Mouse (Mus musculus): ENCODE results near the gene Lrba.
A peak's percentile ranks its signal among the peaks of the same experiment; 100 is the strongest.

Gene Lrba

DNA sequence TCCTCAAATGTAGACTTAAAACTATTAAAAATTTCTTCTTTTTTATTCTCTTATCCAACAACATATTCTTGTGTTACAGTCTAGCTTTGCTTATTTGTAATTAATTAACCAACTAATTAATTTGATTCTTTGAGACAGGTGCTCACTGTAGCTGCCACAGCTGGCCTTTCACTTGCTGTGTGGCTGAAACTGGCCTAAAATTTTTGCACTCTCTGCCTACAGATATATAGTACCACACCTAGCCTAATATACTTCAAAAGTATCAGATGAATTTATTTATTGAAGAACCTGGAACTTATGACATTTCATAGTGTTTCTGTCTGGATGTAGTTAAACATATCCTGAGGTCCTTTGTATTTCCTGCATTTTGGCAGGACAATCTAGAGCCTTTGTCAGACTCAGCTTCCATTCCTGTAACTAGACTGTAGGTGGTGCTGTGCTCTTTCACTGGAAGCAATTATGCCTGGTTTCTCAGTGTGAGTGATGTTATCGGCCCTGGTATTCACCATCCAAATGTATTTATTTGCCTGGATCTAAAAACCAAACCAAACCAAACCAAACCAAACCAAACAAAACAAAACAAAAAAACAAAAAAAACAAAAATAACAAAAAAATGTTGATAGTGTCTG is 43.7 kb downstream of the Lrba start:
- peak; percentile 9 for DNase-seq

GRCm38 (mm10) chr3:86275651-86276050 is 51.2 kb downstream of the Lrba start:
- no peak for DNase-seq

- no peak for DNase-seq
Observed at GRCm38 (mm10) chr3:86291326-86291725, 66.8 kb downstream of the Lrba start.

DNA sequence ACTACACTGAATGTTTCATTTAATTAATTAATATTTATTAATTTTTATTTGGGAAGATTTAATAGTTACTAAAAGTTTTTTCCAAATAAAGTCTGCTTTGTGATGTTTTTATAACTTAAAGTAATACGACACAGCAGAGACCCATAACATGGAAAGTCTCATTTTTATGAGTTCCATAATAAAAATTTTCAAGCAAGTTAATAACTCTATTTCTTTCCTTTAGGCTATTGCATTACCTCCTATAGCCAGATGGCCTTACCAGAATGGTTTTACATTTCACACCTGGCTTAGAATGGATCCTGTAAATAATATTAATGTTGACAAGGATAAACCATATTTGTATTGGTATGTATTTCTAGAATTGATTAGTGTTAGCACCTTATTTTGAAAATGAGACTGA is 70.4 kb downstream of the Lrba start:
- no peak for DNase-seq

DNA sequence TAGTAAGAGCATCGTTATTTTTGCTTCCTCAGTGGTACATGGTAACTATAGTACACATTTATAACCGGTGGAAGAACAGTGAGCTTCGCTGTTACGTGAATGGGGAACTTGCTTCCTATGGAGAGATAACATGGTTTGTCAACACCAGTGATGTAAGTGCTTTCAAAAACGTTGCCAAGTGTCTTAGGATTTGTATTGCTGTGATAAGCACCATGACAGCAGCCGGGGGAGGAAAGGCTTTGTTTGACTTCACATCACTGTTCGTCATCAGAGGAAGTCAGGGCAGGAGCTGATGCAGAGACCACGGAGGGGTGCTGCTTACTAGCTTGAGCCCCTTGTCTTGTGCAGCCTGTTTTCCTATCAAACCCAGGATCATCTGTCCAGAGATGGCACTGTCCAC is 71.7 kb downstream of the Lrba start:
- no peak for DNase-seq

DNA sequence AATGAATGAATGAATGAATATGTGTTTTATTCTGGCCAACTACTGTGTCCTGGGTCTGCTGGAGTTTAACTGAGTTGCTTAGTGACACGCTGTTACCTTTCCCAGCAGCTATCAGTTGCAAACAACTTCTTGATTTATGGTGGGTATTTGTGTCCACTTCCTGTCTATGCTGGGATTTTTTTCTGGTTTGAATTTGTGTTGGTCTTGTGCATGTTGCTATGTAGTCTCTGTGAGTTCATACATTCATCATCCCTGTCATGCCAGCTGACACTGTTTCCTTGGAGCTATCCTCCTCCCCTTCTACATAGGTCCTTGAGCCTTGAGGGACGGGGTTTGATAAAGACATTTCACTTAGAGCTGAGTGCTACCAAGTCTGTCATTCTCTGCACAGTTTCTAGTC is 84.4 kb downstream of the Lrba start:
- no peak for DNase-seq

DNA sequence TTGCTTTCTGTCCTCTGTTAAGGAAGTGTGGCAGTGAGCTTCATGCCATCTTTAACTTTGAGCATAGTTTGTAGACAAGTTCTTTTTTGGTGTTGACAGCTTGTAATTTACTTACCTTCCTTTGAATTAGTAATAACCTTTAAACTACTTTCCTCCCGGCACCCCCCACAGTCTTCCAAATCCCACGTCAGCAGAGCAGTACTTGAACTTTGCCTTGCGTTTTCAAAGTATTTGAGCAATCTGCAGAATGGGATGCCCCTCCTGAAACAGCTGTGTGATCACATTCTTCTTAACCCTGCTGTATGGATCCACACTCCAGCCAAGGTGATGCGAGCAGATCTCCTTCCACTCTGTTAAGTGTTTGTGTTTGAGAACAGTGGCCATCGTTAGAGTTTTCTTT is 85.7 kb downstream of the Lrba start:
- no peak for DNase-seq

- DNase-seq = no peak
Observed at GRCm38 (mm10) chr3:86311406-86311805, 86.9 kb downstream of the Lrba start.

DNA sequence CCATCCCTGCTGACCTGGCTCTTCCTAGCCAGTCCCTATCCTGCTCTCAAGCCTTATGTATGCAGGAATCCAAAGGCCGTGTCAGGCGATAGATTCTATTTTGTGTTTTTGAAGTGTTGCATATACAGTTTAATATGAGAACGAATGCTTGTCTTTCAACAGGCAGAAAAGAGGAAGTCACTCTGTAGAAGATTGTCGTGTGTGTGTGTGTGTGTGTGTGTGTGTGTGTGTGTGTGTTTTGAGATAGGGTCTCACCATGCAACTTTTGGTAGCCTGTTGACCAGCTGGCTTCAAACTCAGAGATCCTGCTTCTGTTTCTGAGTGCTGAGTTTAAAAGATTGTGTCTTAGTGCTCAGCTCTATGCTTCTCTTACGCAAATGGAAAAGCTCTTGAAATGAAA is 93.2 kb downstream of the Lrba start:
- no peak for DNase-seq

GRCm38 (mm10) chr3:86328531-86328930 is 104.1 kb downstream of the Lrba start:
- DNase-seq = no peak

GRCm38 (mm10) chr3:86343261-86343660 is 118.8 kb downstream of the Lrba start:
- DNase-seq = no peak

DNA sequence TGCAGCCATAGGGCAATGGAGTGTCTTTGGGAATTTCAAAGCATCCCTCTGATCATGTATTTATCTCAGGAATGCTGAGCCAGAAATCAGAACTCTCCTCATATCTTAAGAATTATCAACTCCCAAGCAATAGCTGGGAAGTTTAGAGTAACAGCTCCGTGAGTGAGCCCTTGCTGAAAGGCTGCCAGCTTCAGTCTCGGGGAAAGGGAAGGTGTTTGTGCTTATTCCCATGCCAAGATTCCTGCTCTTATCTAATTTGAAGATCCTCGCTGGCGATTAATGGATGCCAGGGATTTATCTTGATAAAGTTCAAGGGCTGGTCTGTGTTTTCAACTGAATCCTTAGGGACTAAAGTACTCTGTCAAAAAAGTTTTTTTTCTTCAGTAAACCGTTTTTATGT is 138.0 kb downstream of the Lrba start:
- no peak for DNase-seq

- DNase-seq = no peak
Observed at GRCm38 (mm10) chr3:86371466-86371865, 147.0 kb downstream of the Lrba start.

- DNase-seq = no peak
Observed at GRCm38 (mm10) chr3:86375276-86375675, 150.8 kb downstream of the Lrba start.

- no peak for DNase-seq
Observed at GRCm38 (mm10) chr3:86382557-86382956, 158.1 kb downstream of the Lrba start.

DNA sequence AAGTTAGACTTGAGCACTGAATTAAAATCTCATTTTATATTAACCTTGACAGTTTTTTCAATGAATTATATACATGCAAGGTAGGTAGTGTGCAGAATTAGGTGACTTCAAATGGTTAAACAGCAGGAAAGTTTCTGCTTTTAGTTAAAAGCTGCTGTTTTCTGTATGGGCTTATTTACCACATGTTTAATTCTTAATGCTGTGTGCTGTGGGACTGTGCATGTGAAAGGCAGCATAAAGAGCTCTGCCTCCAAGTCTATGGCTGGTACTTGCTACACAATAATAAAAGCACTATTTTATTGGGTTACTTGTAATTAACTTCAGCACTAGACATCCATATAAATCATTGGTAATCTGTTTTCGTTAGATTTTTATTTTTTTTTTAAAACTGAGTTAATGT is 160.6 kb downstream of the Lrba start:
- DNase-seq = no peak

- no peak for DNase-seq
Observed at GRCm38 (mm10) chr3:86386246-86386645, 161.8 kb downstream of the Lrba start.

DNA sequence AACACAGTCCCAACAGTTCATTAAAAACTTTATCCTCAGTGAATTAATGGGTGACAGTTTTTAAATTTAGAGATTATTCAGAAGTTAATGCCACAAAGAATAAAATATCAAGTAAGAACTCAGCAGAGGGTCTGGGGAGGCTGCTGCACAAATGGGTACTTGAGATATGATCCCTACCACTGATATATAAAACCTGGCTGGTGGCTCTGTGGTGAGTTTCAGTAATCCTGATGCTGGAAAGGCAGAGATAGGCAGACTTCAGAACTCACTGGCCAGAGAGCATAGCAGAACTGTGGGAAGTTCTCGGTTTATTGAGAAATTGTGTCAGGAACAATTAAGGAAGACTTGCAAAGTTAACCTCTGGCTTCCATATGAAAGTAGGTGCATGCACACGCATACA is 199.3 kb downstream of the Lrba start:
- no peak for DNase-seq

GRCm38 (mm10) chr3:86426733-86427132 is 202.3 kb downstream of the Lrba start:
- no peak for DNase-seq

DNA sequence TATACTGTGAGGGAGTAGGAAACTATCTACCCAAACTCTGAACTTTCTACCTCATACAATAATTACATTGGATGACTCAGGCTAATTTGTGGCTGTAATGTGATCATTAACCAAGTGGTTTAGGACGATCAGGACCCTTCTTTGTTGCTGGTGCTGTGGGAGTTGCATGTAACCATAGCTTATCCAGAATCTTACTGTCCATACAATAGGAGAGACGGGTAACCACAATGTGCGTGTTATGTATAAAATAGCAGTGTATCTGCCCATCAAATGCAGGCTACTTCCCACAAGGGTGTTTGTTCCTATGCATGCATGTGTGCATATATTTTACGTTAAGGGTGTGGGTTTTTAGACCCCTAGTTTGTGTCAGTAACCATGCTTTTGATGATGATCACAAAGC is 219.0 kb downstream of the Lrba start:
- DNase-seq = no peak

- no peak for DNase-seq
Observed at GRCm38 (mm10) chr3:86451211-86451610, 226.7 kb downstream of the Lrba start.

DNA sequence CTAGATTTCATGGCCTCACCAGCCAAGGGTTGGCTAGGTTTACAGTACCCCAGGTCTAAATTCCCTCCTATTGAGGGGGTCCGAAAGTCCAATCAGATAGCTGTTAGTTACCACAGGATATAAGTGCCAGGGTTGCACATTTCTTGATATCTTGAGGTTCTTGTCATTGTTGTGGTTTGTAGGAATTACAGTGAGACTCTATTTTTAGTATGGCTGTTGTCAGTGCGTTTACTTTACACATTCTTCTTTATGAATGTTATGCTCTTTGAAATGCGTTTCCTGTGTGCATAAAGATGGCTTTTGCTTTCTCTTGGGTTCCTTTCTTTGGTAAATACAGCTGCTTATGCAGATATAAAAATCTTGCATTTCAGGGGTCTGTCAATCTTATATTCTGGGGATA is 237.1 kb downstream of the Lrba start:
- no peak for DNase-seq

GRCm38 (mm10) chr3:86489992-86490391 is 265.5 kb downstream of the Lrba start:
- no peak for DNase-seq

- DNase-seq = no peak
Observed at GRCm38 (mm10) chr3:86500586-86500985, 276.1 kb downstream of the Lrba start.

DNA sequence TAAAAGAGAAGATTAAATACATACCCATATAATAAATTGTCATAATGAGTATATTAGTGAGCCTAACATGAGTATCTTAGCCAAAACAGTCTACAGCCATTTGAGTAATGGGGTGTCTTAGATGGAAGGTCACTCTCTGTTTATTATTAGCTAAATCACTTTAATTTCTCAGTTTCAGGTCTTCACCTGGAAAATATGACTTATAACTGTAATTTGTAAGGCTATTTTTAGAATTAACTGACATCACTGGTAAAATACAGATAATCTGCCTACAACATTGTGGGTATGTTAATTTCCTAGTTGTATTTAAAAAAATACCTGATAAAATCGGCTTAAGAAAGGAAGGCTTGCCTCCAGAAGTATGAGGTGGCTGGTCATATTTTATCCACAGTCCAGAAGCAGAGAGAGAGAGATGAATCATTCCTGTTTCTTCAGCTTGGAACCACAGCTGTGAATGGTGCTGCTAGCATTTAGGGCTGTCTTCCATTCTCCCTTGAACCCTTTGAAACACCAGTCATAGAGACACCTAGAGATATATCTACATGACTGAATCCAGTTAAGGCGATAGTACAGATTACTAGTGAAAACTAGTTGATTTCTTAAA is 294.1 kb downstream of the Lrba start:
- no peak for DNase-seq

Measured in cerebellum, adult 11-12 months (tissue).